Mouse (Mus musculus) bone marrow macrophage, adult 2 months (primary cell): ENCODE data around the gene Rab26.

Experiments
- CTCF ChIP-seq: IDR thresholded peaks from 2 replicates; pipeline ENCODE4 v1.5.1; 2012; ENCODE audit warnings: low read depth, mild to moderate bottlenecking, low read length, moderate library complexity
- POLR2A ChIP-seq: IDR thresholded peaks from 2 replicates; pipeline ENCODE4 v1.6.1; 2012; ENCODE audit warnings: mild to moderate bottlenecking, low read depth, low read length, borderline replicate concordance

DNA sequence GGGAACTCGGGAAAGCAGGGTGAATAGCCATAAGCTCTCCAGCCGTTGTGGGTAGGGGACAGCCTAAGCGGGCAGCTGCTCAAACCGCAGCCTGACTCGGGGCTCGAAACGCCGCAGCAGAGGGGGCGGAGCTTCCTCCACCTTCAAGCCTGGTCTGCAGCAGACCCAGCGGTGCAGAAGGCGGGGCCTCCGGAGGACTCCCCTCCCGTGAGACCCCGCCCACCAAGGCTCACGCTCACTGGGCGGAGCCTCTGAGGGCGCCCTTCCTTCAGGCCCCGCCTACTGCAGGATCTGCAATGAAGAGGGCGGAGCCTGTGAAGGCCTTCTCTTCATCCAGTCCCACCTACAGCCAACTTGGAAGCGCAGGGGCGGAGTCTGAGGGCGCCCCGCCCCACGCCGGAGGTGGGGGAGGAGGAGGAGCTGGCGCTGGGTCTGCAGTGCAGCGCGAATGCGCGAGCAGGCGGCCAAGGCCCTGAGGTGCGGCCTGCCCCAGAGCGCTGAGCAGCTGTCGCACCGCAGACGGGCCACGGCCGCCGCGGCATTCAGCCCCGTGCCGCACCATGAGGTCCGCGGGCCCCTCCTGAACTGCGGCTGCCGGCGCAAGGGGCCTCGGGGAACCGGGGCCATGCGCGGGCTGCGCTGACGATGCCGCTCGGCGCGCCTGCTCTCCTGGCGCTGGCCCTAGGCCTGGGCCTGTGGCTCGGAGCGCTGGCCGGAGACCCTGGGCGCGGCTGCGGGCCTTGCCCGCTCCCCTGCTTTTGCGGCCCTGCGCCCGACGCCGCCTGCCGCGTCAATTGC, 15.8 kb upstream of the Rab26 start, which contains the start of gene Pkd1:
- TF ChIP-seq CTCF = no peak
- TF ChIP-seq POLR2A = peak; percentile 7; the same call in 1 of the 2 replicates
